Mouse (Mus musculus): ENCODE measurements around the gene Olfr1178.

Olfr1178 gene

DNA sequence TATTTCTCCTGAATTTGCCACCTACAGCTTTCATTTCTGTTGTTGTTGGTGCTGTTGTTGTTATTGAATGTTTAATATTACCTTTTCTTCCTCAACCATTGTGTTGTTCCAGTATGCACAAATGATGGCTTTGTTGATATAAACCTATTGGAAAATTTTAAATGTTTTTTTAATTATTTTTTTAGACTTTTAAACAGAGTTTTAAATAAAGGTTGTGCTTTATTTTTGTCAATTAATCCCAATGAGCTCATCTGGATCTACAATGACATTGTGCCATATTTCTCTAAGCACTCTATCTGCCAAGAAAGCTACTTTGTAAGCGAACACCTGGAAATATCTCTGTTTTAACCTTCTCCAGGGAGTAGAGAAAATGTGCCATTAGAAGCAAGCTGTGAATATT lies at the start of gene Olfr1178:
Gene Olfr1178 (plus strand): TSS at position 301 of the 400 bp plus-strand sequence.
- in situ Hi-C loops (cut with MboI, MseI): no loop called here

DNA sequence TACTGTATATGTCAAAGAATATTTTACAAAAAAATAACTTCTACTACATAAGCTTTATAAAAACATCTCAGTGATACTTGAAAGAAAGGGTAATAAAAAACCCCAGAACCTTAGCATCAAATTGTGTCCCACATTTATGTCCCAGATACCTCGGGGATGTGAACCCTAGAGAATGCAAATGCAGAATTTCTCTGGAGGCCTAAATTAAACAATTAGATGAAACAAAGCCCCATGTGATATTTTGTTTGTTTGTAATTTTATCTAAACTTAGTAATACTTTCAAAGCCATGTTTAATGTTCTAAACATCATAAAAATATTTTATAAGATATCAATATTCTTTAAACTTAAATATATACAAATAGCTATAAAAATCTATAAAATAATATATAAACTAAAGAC lies 40.5 kb upstream of the Olfr1178 start, which contains the start of gene Olfr1177-ps:
Gene Olfr1177-ps (minus strand): TSS at position 101 of the 400 bp plus-strand sequence.
- in situ Hi-C loops (cut with MboI, MseI): no loop called here

DNA sequence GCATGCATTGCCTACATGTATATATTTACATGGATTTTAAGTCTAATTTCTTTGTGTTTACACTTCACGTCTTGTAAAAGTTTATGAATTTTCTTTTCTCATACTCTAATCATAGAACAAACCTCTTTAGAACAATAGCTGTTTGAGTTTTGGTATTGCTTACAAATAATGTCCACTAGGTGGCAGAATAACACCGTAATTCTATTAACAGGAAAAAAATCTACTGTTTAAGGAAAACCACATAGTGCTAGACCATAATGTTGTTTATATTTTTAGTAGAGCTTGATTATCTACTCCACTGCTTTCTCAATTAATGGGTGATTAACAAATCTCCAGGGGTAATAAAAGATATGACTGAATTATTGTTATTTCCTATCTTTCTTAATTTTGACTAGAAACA lies 30.6 kb upstream of the Olfr1178 start:
- in situ Hi-C loops (cut with MboI, MseI): no loop called here

DNA sequence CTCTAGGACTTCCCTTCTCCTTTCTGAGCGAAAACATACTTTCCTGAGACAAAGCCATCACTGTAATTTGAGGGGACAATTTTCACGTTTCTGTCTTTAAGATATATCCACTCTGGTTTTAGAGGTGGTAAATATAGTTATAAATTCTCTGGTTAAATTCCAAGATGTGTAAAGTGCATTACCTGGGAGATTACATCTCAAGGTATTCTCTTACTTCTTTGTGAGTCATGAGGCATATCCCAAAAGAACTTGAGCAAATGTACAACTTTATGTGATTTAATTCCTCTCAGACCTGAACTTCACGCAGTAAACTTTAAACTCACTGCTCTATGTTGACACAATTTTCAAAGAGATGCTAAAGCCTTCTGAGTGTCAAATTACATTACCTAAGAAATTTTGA lies 19.5 kb downstream of the Olfr1178 start, which contains the start of gene Olfr1179:
Gene Olfr1179 (minus strand): TSS at position 101 of the 400 bp plus-strand sequence.
- in situ Hi-C loops (cut with MboI, MseI): no loop called here

DNA sequence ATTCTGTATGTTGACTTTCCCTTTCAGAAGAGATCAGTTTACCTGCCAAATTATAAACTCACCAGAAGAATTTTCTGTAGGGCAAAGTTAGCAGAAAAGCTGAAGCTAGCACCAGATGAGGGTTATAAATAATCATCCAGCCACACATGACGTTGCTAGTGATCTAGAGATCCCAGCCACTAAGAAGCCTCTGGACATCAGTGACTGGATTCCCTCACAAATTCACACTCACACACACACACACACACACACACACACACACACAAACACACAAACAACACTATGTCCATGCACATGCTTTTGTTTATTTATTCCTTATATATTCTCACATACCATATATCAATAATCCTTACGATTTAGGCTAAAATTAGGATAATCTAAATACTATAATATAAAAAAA lies 32.2 kb downstream of the Olfr1178 start, which contains the start of gene Olfr1180:
Gene Olfr1180 (minus strand): TSS at position 101 of the 400 bp plus-strand sequence.
- in situ Hi-C loops (cut with MboI, MseI): no loop called here

DNA sequence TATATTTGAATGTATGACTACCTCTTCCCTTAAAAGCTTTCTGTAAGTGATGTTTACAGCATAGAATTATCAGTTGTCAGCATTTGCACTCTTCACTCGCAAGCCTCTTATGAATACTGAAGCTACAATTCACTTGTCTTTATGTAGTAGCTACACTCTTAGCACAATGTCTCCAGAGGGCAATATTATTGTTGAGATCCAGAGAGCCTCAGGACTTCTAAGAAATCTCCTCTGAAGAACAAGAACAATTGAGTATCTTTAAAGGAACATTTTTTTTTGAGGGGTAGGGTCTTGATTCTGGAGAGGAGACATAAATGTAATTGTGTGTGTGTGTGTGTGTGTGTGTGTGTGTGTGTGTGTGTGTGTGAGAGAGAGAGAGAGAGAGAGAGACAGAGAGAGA lies 39.2 kb downstream of the Olfr1178 start, which contains the start of gene Olfr1181:
Gene Olfr1181 (minus strand): TSS at position 101 of the 400 bp plus-strand sequence.
- in situ Hi-C loops (cut with MboI, MseI): no loop called here

DNA sequence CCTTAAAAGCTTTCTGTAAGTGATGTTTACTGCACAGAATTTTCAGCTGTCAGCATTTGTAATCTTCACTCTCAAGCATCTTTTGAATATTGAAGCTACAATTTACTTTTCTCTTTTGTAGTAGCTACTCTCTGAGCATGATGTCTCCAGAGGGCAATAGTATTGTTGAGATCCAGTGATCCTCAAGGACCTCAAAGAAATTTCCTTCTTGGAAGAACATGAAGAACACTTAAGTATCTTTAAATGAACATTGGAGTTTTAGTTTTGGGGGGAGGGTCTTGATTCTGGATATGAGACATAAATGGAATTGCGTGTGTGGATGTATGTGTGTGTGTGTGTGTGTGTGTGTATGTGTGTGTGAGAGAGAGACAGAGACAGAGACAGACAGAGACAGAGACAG lies 62.2 kb downstream of the Olfr1178 start, which contains the start of gene Gm13757:
Gene Gm13757 (minus strand): TSS at position 101 of the 400 bp plus-strand sequence.
- in situ Hi-C loops (cut with MboI, MseI): loop anchor here (10.0 kb wide), 1 partner anchor 496 kb away; no protein-coding TSS in a partner anchor

All from regulatory T cell (primary cell).